Mouse (Mus musculus) gastrocnemius, postnatal 14 days (tissue): ENCODE data around the gene Pgpep1. TPM values are rescaled to one million over a fixed set of nuclear protein-coding genes. Genes with fewer than 3 reads are reported as not detected.
A peak's percentile ranks its signal among the peaks of the same experiment; 100 is the strongest.

Source experiments
- DNase-seq: peaks from one replicate; pipeline ENCODE4 v3.0.0; 2021; ENCODE audit warnings: mixed read lengths
- intact Hi-C: fragments of 180-260 bp; cut with DNase I; formaldehyde crosslinking; loops from one replicate; pipeline ENCODE4 v1.15.1; 2025; ENCODE audit warnings: low total_unique reads
- total RNA-seq, 2 experiments: library from RNA; stranded (reverse); gene quantifications; 2 replicates each; pipeline ENCODE4 v1.2.3; 2021

The Pgpep1 gene
- total RNA-seq, 2 experiments from 2014 or later: 18.2 to 21.6 TPM

DNA sequence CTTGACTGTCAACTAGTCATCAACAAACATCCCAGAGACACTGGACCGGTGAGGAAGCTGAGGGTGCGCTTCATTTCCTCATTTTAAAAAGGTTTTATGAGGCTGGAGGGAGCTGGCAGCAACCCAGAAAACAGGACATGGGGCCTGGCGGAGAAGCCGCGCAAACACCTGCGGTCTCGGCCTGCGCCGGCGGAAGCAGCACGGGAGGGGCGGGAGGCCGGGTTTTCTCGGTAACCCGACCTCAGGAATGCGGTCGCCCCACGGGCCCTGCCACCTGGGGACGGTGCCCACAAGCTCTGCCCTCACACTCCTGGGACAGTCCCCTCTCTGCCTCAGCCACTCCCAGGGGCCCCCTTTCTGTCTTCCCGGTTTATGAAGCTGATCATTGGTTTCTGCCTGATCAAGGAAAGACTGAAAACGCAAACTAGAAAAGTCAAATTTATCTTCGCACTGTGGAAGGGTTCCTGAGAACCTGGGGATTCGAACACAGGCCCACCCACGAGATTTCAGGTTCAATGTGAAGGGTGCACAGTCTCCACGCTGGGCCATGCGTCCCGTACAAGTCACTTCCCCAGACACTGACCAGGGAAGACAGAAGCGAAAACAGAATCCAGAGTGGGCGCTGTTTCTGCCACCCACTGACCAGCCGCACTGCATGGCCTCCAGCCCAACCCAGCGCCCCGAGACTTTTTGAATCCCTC is 35.3 kb upstream of the Pgpep1 start:
- peak; percentile 57 for DNase-seq
- intact Hi-C loops: no loop called here

DNA sequence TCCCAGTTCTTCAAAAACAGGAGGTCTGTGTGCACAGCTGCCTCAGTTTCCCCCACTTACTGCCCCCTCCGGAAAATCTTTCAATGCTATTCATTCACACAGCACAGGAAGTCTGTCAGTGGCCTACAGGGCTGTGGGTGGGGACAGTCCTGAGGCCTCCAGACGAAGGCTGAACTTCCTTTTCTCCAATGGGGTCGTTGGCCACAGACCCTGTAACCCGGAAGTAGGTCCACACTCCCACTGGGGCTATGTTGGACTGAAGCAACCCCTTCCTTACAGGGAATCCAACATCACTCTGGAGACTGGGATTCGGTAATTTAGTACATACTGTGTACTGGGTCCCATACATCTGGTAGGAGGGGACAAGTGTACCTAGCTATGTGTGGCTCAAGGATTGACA is 33.4 kb upstream of the Pgpep1 start:
- DNase-seq: no peak
- intact Hi-C loops: no loop called here

DNA sequence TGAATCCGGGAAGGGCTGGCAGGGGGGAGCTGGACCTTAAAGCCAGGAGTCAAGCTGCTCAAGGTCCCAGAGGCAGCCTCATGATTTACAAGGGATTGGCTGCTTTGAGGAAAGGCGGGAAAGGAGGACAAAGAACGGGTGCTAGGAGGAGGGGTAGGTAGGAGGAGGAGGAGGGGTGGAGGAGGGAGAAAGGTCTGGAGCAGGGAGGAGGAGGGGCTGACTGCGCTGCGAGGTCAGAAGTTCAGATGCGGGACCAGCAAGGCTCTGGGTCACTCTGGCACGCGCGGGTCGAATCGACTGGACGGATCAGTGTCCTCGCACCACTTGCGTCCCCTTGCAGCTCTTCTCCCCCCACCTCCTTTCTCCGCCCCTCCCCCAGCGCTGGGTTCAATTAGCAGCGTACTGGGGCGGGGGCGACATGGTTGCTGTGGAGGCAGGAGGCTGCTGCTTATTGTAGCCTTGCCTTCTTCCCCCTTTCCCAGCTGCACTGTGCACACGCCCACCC is 31.6 kb upstream of the Pgpep1 start:
- intact Hi-C loops: no loop called here
- DNase-seq: no peak

DNA sequence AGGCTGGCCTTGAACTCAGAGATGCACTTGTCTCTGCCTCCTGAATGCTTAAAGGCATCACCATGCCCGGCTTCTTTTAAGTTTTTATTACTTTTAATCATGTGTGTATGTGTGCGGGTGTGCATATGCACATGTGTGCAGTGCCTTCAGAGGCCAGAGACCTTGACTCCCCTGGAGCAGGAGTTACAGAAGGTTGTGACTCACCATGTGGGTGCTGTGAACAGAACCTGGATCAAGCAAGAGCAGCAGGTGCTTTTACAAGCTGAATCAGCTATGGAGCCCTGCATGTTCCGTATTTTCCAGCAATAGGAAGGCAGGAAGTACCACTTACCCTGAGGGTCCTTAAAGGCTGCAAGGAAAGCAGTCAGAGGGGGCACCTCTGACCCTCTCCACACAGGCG is 31.0 kb upstream of the Pgpep1 start:
- DNase-seq: no peak
- intact Hi-C loops: no loop called here

DNA sequence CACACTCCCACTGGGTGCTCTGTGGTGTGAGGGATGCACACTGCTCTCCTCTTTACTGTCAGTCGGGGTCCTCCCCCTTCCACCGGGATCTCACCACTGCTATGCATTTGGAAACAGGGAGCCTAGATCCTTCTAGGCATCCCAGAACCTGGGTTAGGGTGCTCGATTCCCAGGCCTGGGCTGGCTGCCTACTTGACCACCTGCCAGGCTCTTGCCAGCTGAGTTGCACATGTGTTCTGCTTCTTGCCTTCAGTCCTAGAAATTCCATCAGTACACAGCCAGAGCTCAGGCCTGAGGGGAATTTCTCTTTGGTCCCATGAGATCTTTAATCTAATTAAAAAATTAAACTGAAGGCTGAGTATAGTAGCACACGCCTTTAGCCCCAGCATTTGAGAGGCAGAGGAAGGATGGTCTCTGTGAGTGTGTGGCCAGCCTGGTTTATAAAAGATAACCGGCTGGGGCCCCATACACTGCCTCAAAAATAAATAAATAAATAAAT is 29.8 kb upstream of the Pgpep1 start:
- intact Hi-C loops: no loop called here
- no peak for DNase-seq

DNA sequence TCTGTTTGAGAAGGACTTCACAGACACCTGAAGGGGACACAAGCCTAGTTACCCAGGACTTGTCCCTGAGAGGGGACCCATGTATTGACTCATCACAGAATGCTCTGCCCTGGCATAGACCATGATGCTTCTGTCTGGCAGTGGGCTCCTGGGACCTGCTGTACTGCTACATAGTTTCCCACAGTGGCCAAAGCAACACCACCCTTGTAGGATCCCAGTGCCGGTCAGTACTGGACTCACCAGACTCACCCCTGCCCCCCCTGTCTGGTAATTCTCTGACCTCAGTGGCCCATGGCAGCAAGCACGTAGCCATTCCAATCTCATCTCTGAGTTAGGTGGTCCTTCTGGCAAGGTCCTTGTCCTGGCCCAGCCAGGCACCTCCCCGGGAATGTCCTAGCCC is 27.9 kb upstream of the Pgpep1 start:
- intact Hi-C loops: no loop called here
- DNase-seq: no peak

DNA sequence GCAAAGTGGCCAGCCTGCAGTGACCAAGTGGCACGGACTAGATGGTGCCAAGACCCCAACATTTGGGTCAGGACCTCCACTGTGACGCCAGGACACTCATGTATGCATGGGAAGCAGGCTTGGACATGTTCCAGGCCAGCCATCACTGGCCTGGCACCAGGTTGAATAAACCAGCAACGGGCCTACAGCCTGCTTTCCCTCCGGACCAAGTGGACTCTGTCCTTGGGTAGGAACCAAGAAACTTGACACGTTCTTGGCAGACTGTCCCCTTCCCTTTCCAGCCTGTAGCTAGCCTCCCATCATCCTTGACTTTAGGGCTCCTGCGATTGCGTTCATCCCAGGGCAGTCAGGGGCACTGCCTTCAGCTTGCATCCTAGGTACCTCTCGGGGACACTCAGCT is 27.4 kb upstream of the Pgpep1 start:
- intact Hi-C loops: no loop called here
- peak; percentile 78 for DNase-seq

DNA sequence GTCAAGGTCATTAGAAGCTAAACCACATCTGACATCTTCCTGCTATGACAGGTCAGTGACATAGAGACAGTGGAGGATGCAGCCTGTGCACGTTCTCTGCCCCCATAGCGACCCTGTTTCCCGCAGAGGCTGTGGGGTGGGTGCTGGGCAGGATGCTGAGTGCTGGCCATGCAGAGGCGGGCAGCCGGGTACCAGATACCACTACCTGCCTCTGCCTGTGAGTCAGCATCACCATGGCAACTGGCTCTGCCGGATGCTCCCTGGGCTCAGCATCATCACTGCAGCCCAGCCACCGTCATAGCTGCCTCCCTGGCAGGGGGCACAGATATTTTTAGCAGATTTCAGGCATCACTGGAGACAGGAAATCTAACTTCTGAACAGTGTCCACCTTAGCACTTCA is 24.1 kb upstream of the Pgpep1 start:
- intact Hi-C loops: no loop called here
- DNase-seq: no peak

DNA sequence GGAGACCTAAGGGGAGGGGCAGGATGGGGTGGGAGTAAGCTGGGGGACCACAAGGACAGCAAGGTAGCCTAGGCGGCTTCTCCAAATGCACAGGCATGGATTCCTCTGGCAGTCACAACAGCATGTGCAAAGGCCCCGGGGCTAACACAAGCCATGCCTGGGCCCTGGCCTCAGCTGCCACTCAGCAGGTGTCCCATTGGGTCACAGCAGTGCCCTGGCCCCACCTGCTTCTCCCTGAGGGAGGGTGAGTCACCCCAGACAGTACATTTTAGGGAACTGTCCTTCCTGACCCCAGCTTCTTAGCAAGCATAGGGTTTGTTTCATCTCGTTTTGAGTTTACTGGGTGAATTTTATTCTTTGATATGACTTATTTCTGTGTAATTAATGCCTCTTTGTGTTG is 22.5 kb upstream of the Pgpep1 start:
- DNase-seq: no peak
- intact Hi-C loops: no loop called here

DNA sequence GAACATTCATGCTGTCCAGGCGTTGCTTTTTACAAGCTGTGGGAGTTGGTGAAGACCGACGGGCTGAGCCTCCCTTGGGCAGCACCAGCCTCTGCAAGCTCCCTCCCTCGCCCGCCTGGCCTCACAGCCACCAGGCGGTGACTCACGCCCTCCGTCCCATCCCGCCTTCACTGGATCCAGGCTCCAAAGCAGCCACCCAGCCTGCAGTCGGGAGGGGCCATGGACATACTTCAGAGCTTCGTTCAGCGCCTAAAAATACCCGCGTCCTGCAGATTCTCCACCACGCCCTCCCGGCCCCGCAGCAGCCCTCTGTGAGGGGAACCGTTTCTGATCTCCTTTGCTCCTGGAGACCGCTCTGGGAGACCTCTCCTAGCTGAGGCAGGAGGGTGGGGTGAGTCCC is 22.0 kb upstream of the Pgpep1 start:
- peak; percentile 89 for DNase-seq
- intact Hi-C loops: no loop called here

DNA sequence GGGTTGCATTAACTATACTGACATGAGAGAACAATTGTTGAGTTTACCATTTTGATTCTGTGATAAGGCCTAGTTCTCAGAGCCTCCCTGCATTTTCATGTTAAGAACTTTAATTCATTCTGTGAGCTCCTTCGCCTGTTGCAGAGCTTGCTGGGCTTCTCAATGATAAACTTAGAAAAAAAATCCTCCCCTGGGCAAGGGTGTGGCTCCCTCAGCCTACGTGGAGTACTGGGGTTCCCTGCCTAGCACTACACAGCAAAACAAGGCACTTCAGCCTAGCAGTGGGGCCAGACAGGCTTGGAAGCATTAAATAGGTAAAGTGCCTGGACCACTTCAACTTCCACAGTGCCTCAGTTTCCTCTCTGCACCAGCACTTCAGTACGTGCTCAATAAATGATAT is 21.2 kb upstream of the Pgpep1 start:
- intact Hi-C loops: no loop called here

DNA sequence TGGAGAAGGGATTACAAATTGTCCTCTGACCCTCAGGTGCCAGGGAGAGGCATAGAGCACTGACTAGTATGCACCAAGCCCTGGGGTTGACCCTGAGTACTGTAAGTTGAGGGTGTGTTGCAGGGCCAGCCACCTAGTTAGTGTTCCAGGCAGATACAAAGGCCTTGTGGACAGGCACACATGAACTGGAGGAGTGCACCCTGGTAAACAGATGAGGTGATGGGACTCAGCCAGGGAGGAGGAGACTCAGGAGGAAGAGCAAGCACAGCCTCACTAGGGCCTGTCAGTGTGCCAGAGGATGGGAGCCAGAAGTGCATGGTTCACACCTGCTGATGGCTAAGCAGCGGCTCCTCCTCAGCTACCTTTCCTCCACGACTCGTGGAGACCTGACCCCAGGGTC is 19.9 kb upstream of the Pgpep1 start:
- intact Hi-C loops: no loop called here
- DNase-seq: no peak

More for the DNA sequence above, 21.2 kb upstream of the Pgpep1 start:
- DNase-seq: no peak

DNA sequence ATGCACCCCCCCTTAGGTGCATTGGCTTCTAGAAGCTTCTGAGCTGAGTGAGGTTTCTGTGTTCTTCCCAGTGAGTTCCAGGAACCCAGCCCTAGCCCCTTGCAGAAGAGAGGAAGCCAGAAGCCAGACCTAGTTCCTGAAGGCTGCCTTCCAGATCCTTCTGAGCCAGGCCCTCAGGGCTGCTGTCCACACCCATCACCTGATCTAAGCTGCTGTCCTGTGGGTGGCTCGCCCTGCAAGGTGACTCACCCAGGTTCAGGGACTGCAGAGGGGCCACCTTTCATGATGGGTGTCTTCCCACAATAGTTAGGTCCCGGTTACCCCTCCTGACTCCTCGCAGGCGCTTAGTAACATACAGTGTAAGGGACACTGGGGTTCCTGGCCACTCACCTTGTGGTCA is 19.2 kb upstream of the Pgpep1 start:
- DNase-seq: no peak
- intact Hi-C loops: no loop called here

DNA sequence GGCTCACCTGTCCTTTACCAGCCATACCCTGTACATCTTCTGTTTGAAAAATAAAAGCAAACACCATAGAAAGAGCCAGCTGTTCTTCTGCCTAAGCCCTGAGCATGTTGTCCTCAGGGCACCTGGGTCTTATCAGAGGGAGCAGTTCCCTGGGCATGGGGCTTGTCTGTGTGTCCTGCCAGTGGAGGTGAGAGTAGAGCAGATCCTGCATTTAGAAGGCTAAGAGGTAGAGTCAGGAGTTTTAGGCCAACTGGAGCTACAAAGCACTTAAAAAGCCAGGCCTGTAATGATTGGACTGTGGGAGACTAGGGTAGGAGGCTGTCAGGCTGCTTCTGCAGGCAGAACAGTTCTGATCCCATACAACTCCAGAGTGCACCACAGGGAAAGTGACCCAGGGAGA is 18.5 kb upstream of the Pgpep1 start:
- intact Hi-C loops: no loop called here
- DNase-seq: no peak

DNA sequence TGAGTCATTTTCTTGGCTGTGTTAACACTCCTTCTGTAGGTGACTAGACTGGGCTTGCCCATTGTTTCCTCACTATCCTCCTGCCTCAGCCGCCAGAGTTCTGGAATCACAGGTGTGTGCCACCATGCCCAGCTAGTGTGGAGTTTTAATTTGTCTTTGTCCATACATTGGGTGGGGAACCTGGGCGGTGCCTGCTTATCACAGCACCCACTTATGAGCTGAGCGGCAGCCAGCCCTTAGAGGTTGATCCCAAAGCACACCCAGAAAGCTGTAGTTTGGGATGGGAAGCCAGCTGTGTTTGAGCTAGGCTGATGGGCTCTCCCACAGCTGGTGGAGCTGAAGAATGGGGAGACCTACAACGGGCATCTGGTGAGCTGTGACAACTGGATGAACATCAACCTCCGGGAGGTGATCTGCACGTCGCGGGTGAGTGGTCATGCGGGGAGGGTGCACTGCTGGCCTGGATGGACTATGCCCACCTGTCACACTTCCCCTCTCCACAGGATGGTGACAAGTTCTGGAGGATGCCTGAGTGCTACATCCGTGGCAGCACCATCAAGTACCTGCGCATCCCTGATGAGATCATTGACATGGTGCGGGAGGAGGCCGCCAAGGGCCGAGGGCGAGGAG is 17.4 kb upstream of the Pgpep1 start:
- no peak for DNase-seq
- intact Hi-C loops: no loop called here

DNA sequence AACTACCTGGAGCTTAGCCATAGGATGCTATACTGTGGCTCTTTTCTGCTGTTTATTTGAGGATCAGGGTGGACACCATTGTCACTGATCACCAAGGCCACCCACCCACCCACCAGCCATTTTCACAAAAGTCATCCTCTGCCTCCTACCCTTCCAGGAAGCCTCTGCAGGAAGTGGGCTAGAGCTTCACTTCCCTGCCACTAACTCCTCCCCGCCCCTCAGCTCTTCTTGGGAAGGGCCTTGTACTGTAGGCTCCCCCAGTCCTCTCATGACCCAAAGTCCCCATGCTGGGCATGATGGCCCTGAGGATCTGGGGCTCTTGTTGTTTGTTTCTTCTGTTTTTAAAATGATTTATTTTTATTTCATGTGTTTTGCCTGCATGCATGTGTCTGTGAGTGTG is 15.1 kb upstream of the Pgpep1 start:
- intact Hi-C loops: no loop called here
- no peak for DNase-seq

DNA sequence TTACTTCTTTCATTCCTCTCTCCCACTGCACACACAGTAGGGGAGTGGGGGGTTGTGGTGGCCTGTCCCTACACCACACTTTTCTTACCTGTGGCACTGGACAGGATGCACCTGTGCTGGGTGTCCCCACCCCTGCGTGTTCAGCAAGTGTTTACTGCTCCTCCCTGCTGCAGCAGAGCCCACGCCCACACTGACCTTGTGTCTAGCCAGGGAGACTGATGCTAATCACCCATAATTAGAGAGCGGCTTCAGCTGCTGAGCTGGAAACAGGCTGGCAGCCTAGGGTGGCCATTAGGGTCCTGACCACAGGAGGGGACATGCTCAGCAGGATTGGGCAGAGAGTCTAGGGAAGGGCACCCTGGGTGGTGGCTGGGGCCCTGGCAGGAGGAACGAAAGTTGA is 14.5 kb upstream of the Pgpep1 start:
- intact Hi-C loops: no loop called here

DNA sequence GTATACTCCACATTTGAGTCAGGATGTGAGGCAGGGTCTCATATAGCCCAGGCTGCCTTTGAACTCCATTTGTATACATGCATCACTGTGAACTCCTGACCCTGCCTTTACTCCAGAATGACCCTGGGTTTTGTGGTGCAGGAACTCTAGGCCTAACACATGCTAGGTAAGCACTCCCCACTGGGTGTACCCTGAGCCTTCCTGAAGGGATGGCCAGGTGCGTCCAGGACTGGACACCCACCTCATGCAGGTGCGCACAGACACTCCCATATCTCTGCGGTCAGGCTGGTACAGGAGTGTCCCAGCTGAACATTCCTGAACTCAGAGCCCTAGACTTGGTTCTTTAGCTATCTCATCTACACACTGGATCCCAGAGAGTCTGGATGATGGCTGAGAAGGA is 13.9 kb upstream of the Pgpep1 start:
- DNase-seq: no peak
- intact Hi-C loops: no loop called here

More for the DNA sequence above, 14.5 kb upstream of the Pgpep1 start:
- no peak for DNase-seq

DNA sequence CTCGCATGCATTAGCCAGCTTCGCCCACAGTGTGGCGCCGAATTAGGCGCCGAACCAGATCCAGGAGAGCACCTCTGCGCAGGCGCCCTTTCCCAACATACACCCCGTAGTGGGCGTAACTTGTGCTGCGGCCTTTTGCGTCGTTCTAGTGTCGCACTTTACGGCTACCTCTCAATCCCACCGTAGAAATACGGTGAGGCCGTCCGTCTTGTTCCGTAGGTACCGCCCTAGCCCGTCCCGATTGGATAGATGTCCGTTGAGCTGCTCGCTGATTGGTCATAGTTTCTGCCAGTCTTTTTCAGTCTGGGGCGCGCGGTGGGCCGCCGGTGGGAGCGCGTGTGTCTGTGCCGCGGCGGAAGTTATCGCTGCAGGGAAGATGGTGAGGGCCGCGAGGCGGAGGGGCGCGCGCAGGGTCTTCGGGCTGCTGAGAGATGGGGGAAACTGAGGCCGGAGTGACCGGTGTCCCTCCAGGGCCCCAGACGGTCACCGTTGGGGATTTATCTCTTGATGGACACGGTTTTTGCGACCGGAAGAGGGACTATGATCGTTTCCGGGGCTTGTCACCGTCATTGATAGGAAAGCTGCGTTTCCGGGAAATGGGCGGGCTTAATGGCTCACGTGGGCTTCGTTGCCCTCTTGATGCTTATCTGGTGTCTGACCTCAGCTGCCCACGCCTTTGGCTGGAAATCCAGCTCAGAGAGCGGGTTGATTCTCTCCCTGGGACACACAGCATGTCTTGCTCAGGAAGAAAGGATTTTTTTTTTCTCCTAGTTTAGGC is 13.1 kb upstream of the Pgpep1 start, which contains the start of gene Lsm4:
Gene Lsm4, plus strand, starts transcription at position 170 of the 778 bp plus-strand sequence.
- DNase-seq: peak; percentile 95
- intact Hi-C loops: no loop called here

DNA sequence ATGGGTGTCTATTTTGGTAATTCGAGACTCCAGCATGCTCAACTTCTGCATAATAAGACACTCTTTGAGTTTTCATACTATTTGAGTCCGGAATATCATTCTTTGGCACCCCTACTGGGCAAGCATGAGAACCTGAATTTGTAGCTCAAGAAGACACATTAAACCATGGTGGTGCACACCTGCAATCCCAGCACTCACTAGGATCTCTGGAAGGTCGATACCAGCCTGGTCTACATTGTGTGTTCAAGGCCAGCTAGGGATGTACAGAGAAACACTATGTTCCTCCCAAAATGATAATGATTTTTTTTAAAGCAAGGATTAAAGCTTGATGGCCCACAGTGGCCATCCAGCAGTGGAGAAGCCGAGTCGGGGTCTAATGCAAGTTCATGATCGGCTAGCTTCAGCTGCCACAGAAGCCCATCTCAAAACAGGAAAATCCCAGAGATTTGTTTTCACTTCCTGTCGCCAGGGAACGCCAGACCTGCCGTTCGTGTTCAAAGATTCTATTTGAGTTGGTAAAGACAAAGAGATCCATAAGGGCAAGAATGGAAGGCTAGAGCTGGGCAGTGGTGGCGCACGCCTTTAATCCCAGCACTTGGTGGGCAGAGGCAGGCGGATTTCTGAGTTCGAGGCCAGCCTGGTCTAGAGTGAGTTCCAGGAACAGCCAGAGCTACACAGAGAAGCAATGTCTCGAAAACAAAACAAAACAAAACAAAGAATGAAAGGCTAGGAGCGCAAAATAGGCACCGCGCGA is 12.3 kb upstream of the Pgpep1 start:
- intact Hi-C loops: no loop called here
- DNase-seq: no peak
